8 mouse cellular contexts compared by ENCODE assay signal in the genomic region with DNA sequence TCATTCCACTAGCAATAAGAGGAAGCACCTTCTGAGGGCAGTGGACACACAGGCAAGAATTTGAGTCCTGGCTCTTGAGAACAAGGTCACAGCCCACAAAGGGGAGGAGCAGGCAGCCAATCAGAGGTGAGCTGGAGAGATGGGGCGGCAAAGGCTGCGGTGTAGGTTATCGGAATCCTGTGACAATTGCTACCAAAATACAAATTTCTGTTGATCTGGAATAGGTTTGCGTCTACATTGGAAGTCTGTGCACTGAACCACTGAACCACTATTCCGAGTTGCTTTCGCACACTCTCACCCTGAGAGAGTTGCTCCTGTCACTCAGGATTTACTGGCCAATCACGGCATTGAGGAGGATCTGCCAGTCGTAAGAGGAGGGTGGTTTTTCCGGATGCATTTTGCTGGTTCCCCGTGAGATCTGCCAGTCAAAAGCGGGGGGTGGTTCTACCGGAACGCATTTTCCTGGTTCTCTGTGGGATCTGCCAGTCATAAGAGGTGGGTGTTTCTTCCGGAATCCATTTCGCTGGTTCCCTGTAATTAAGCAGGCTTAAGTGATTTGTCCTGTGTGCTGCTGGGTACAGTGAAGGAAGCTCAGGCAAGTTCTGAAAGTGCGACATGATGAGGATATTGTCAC. TPM values are rescaled to one million over a fixed set of nuclear protein-coding genes. Genes with fewer than 3 reads are reported as not detected.
DNase-seq lines count a peak whose midpoint lies in the region; ATAC-seq lines count a peak whose summit lies in the region.
"Not testable (repeated sequence)": the region's sequence is repeated elsewhere in the genome, so short reads cannot be mapped to it uniquely, and the experiment has no call there.

No protein-coding gene starts in this region.

- H3K4me2 ChIP-seq in heart, embryonic 13.5 days, result peak overlapping the region; percentile 76
- peak overlapping the region; percentile 71 for H3K4me2 ChIP-seq in liver, embryonic 12.5 days
- peak overlapping the region; percentile 52 for H3K4me2 ChIP-seq in stomach, embryonic 15.5 days

- not testable (repeated sequence) for H3K36me3 ChIP-seq in heart, embryonic 13.5 days; liver, embryonic 12.5 days; stomach, embryonic 15.5 days

- peaks cover 13% of the 10 kb centered on the region; the same call in 1 of the 2 replicates for H3K9me3 ChIP-seq in heart, embryonic 13.5 days
- H3K9me3 ChIP-seq in liver, embryonic 12.5 days (replicated peaks); stomach, embryonic 15.5 days: not testable (repeated sequence)

- 2% methylated on average over 16 of the region's 16 CpGs for WGBS in heart, embryonic 13.5 days
- WGBS in liver, embryonic 12.5 days (ENCODE audit: insufficient replicate concordance), result 2% methylated on average over 16 of the region's 16 CpGs
- WGBS in stomach, embryonic 15.5 days, result 0% methylated on average over 16 of the region's 16 CpGs

- not testable (repeated sequence) for H3K27me3 ChIP-seq in heart, embryonic 13.5 days (replicated peaks); liver, embryonic 12.5 days (replicated peaks); stomach, embryonic 15.5 days (replicated peaks)

- H3K27ac ChIP-seq in brown adipose tissue, adult 24 weeks (replicated peaks; ENCODE audit: low read depth, low read length), result peak overlapping the region; percentile 32; the same call in 1 of the 2 replicates
- peak overlapping the region; percentile 42; the same call in 1 of the 2 replicates for H3K27ac ChIP-seq in heart, embryonic 13.5 days (replicated peaks)
- not testable (repeated sequence) for H3K27ac ChIP-seq in liver, embryonic 12.5 days
- peak overlapping the region; percentile 48; the same call in 1 of the 2 replicates for H3K27ac ChIP-seq in stomach, embryonic 15.5 days

- peak; percentile 94 for ATAC-seq in heart, embryonic 13.5 days (ENCODE audit: extremely low read depth, insufficient number of reproducible peaks, low FRiP score, low TSS enrichment)
- peak; percentile 100 for ATAC-seq in liver, embryonic 12.5 days
- peak; percentile 100 for ATAC-seq in stomach, embryonic 15.5 days (ENCODE audit: insufficient read depth, low FRiP score, low read depth)

- not testable (repeated sequence) for H3K4me1 ChIP-seq in brown adipose tissue, adult 24 weeks (ENCODE audit: control insufficient read depth, insufficient read depth, insufficient read length, low read length); heart, embryonic 13.5 days; liver, embryonic 12.5 days; stomach, embryonic 15.5 days

- H3K9ac ChIP-seq in heart, embryonic 13.5 days, result peak overlapping the region; percentile 82
- peak overlapping the region; percentile 69 for H3K9ac ChIP-seq in liver, embryonic 12.5 days
- 0 out of 2 replicates have a peak overlapping the region, but pooled peaks have one; percentile 16 for H3K9ac ChIP-seq in stomach, embryonic 15.5 days

- peak overlapping the region; percentile 77 for H3K4me3 ChIP-seq in brown adipose tissue, adult 24 weeks (ENCODE audit: insufficient read depth, low read depth, low read length)
- H3K4me3 ChIP-seq in heart, embryonic 13.5 days, result peak overlapping the region; percentile 68
- peak overlapping the region; percentile 67 for H3K4me3 ChIP-seq in liver, embryonic 12.5 days
- peak overlapping the region; percentile 52 for H3K4me3 ChIP-seq in stomach, embryonic 15.5 days (replicated peaks)

- peak; percentile 90 for DNase-seq in CD4-positive, CD25-positive, alpha-beta regulatory T cell, adult 2 months (ENCODE audit: low read depth, low spot score)
- DNase-seq in fat pad, adult 2 months (ENCODE audit: extremely low read depth, low read depth, low spot score), result peak; percentile 76
- DNase-seq in kidney, postnatal 10 days, result peak; percentile 91
- peak; percentile 70 to 73 for DNase-seq in natural killer cell, adult 2 months (ENCODE audit: low spot score in 2 of 2)

RNA-seq across cellular contexts. Expression of gene Zfp960, which starts 59.2 kb away (rescaled TPM):
- polyA plus RNA-seq in brown adipose tissue, adult 24 weeks (2012; ENCODE audit: insufficient read depth, insufficient read length, missing spikeins), result 5.2 and 5.8 TPM in 2 replicates
- polyA plus RNA-seq in heart, embryonic 13.5 days (2015; fragmentation: Nextera tagmentation; extraction: Ambion mirVana), result 3.5 and 3.8 TPM in 2 replicates
- 0.87 and 1.2 TPM in 2 replicates for polyA plus RNA-seq in liver, embryonic 12.5 days (2016; fragmentation: Nextera tagmentation; extraction: Ambion mirVana)
- 4.9 and 6.2 TPM in 2 replicates for polyA plus RNA-seq in stomach, embryonic 15.5 days (2015; fragmentation: Nextera tagmentation; extraction: Ambion mirVana)

Comparison
In these comparisons a context has a peak if more than half of its experiments do, and no peak if none do; other contexts are left out.
1. H3K9ac ChIP-seq: peak in every context shown above with its lines; median percentile 82 in heart, embryonic 13.5 days; 69 in liver, embryonic 12.5 days; 16 in stomach, embryonic 15.5 days.